ENCODE assay signal across 21 mouse cellular contexts in genomic region chr8:77428015-77428414, GRCm38 (mm10).
"Had no signal": no experiment of that assay in that cellular context is flagged by ENCODE, and none has a peak within 500 bp of the region (broad histone marks: within the 10 kb centered on the region; RNA-seq: fewer than 3 reads in every experiment).

No protein-coding gene starts in this region.

- H3K4me2 ChIP-seq: heart, embryonic 11.5 days; heart, embryonic 13.5 days; heart, embryonic 15.5 days; hindbrain, embryonic 13.5 days; hindbrain, embryonic 15.5 days; limb, embryonic 12.5 days; liver, embryonic 11.5 days had no signal

- H3K27ac ChIP-seq: heart, embryonic 13.5 days; heart, embryonic 15.5 days; hindbrain, embryonic 13.5 days; hindbrain, embryonic 15.5 days; hindbrain, postnatal 0 days; layer of hippocampus, adult 2 months; left cerebral cortex, adult 2 months; limb, embryonic 10.5 days; limb, embryonic 12.5 days had no signal

- DNase-seq: gastrocnemius, postnatal 14 days; heart, postnatal 14 days; heart, postnatal 36 days; kidney, adult 11 months; kidney, adult 9 months; kidney, postnatal 10 days; kidney, postnatal 25 days; kidney, postnatal 4 days; liver; liver, embryonic 13.5 days had no signal

- H3K4me3 ChIP-seq: heart, embryonic 13.5 days; heart, embryonic 15.5 days; hindbrain, embryonic 13.5 days; hindbrain, embryonic 15.5 days; layer of hippocampus, adult 2 months; left cerebral cortex, adult 2 months; limb, embryonic 10.5 days; limb, embryonic 12.5 days; liver, embryonic 13.5 days had no signal

- H3K36me3 ChIP-seq: hindbrain, embryonic 13.5 days; hindbrain, embryonic 15.5 days; liver, embryonic 13.5 days had no signal

- H3K27me3 ChIP-seq: heart, embryonic 13.5 days; heart, embryonic 15.5 days; hindbrain, embryonic 13.5 days; hindbrain, embryonic 15.5 days; limb, embryonic 12.5 days; liver, embryonic 13.5 days had no signal

- H3K9me3 ChIP-seq: heart, embryonic 13.5 days; heart, embryonic 15.5 days; hindbrain, embryonic 13.5 days; hindbrain, embryonic 15.5 days; limb, embryonic 10.5 days; limb, embryonic 12.5 days; liver, embryonic 13.5 days had no signal

- H3K9ac ChIP-seq: heart, embryonic 15.5 days; hindbrain, embryonic 13.5 days; hindbrain, embryonic 15.5 days; limb, embryonic 12.5 days; liver, embryonic 13.5 days had no signal

- ATAC-seq: hindbrain, postnatal 0 days had no signal
